Mouse (Mus musculus): ENCODE results near the gene Abi1.

- TF ChIP-seq MAX (IDR thresholded peaks at IDR 0.05; ENCODE audit: low read depth) (no peak), POLR2AphosphoS2 (IDR thresholded peaks at IDR 0.05; ENCODE audit: insufficient read length, low read depth) (no peak)
These were observed 31.4 kb upstream of the Abi1 start for GRCm38 (mm10) chr2:23071406-23071805.
